Mouse (Mus musculus) Patski (cell line): ENCODE measurements around the gene P3h2. TPM values are rescaled to one million over a fixed set of nuclear protein-coding genes. Genes with fewer than 3 reads are reported as not detected.

ENCODE experiments used
- ATAC-seq: fragments of 100-300 bp; one replicate; pipeline ENCODE4 v1.8.0; 2021
- CTCF ChIA-PET: fragments of 350-600 bp; sonication (Branson Sonifier 250); formaldehyde crosslinking; loops from one replicate; lab custom pipeline; 2022; ENCODE audit warnings: inconsistent platforms; lab: Charles Lee
- POLR2A ChIA-PET: fragments of 350-600 bp; sonication (Branson Sonifier 250); formaldehyde crosslinking; loops from one replicate; lab custom pipeline; 2022; ENCODE audit warnings: antibody characterized with exemption, inconsistent platforms; lab: Charles Lee
- DNase-seq: peaks from one replicate; pipeline ENCODE4 v3.0.0-alpha.2; 2011; ENCODE audit warnings: low read depth, low spot score
- H3K27me3 ChIP-seq: fragments of 371-371 bp; one replicate; pipeline ENCODE4 v1.5.1; 2021
- CTCF ChIP-seq: fragments of 100-300 bp; IDR thresholded peaks from one replicate; pipeline ENCODE4 v1.5.1; 2021
- in situ Hi-C: fragments of 300-500 bp; cut with MboI; formaldehyde crosslinking; loops from 3 replicates; pipeline ENCODE4 v1.11.1; 2018; ENCODE audit warnings: low pct_unique_long_range_greater_than_20kb, mixed read lengths
- polyA plus RNA-seq: library from polyadenylated mRNA; unstranded; gene quantifications from one replicate; pipeline ENCODE4 v1.2.3, GENCODE M21; 2021

Gene P3h2
- polyA plus RNA-seq, 1 experiment from 2014 or later = 32.9 TPM

DNA sequence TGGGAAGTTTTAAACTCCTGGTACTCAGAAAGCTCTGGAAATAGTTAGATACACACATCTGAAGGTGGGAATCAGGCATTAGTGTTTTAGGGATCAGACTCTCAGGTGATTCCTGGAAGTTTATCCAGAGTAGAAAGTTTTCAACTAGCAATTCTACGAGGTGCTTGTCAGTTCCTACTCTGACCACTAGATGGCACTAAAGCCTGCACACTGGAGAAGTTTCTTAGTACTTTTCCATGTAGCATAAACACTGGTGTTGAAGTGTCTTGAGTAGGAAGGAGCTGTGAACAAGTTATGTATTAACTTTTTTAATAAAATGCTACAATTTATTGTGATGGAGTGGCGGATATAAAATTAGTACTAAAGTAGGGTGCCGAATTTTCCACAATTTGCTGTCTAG, 141.7 kb downstream of the P3h2 start:
- POLR2A ChIA-PET = interaction anchor here (0.6 kb wide), 1 partner anchor 215 kb away, joined by 9 read pairs; no protein-coding TSS in a partner anchor
- H3K27me3 ChIP-seq = no peaks in the 10 kb centered on the region
- in situ Hi-C loops = loop anchor here (10.0 to 25.0 kb wide), 3 partner anchors 561 to 1173 kb away; partner anchors contain the start of gene Tmem207
- CTCF ChIA-PET = interaction anchor here (0.7 to 2.2 kb wide), 16 partner anchors 9 to 587 kb away, joined by 3 to 12 read pairs (median 3); no protein-coding TSS in a partner anchor
- ATAC-seq = no peak
- peak; percentile 75 for TF ChIP-seq CTCF
- no peak for DNase-seq

GRCm38 (mm10) chr16:25960345-25960744, 145.2 kb downstream of the P3h2 start:
- CTCF ChIA-PET = interaction anchor here (1.5 kb wide), 1 partner anchor 583 kb away, joined by 3 read pairs; no protein-coding TSS in a partner anchor
- no peak for DNase-seq
- POLR2A ChIA-PET = no interaction called here
- in situ Hi-C loops = loop anchor here (10.0 to 25.0 kb wide), 3 partner anchors 564 to 1177 kb away; partner anchors contain the start of gene Tmem207
- ATAC-seq = no peak
- no peaks in the 10 kb centered on the region for H3K27me3 ChIP-seq
- TF ChIP-seq CTCF = no peak

GRCm38 (mm10) chr16:25959929-25960328, 145.7 kb downstream of the P3h2 start:
- CTCF ChIA-PET = interaction anchor here (1.5 kb wide), 1 partner anchor 582 kb away, joined by 3 read pairs; no protein-coding TSS in a partner anchor
- POLR2A ChIA-PET = no interaction called here
- DNase-seq (no peak), ATAC-seq (no peak)
- no peaks in the 10 kb centered on the region for H3K27me3 ChIP-seq
- TF ChIP-seq CTCF = no peak
- in situ Hi-C loops = loop anchor here (10.0 to 25.0 kb wide), 3 partner anchors 565 to 1177 kb away; partner anchors contain the start of gene Tmem207

DNA sequence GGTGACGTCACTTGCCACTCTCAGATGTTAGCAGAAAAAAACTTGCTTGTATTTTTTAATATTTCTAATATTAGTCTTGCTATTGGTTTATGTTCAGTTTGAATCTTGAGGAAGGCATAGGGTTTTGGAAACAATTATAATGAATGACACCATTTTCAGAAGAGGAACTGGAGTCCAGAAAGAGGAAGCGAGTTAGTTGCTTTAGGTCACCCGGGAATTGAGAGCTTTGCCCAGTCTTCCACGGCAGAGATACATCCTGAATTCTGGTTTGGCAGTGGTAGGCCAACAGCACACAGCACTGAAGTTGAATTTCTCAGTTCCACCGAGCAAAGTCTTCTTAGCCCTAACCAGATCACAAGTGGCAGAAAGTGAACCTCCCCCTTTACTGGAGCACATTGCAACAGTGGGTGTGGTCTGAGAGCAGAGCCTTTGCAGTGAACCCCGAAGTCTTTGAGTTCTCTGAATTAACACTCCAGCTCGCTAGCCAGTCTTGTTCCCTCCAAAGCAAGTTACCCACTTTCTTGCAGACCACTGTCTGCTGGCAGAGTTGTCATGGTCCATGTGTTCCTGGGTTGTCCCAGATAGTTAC, 146.8 kb downstream of the P3h2 start:
- in situ Hi-C loops = loop anchor here (25.0 kb wide), 1 partner anchor 1179 kb away; no protein-coding TSS in a partner anchor
- H3K27me3 ChIP-seq = no peaks in the 10 kb centered on the region
- POLR2A ChIA-PET = no interaction called here
- DNase-seq (no peak), ATAC-seq (no peak)
- CTCF ChIA-PET = no interaction called here
- TF ChIP-seq CTCF = no peak

- TF ChIP-seq CTCF = no peak
- ChIA-PET POLR2A (interaction anchor here (0.6 kb wide), 1 partner anchor 137 kb away, joined by 3 read pairs; no protein-coding TSS in a partner anchor), CTCF (no interaction called here)
- no peak for DNase-seq
- no peak for ATAC-seq
- no peaks in the 10 kb centered on the region for H3K27me3 ChIP-seq
- in situ Hi-C loops = loop anchor here (25.0 kb wide), 1 partner anchor 1179 kb away; no protein-coding TSS in a partner anchor
Measured at GRCm38 (mm10) chr16:25958213-25958612, 147.4 kb downstream of the P3h2 start.

- no peak for TF ChIP-seq CTCF
- no peaks in the 10 kb centered on the region for H3K27me3 ChIP-seq
- ATAC-seq = no peak
- POLR2A ChIA-PET = no interaction called here
- no peak for DNase-seq
- CTCF ChIA-PET = interaction anchor here (1.4 to 2.0 kb wide), 2 partner anchors 10 to 580 kb away, joined by 5 to 7 read pairs; no protein-coding TSS in a partner anchor
- in situ Hi-C loops = loop anchor here (25.0 kb wide), 1 partner anchor 1180 kb away; no protein-coding TSS in a partner anchor
Measured at GRCm38 (mm10) chr16:25956831-25957230, 148.8 kb downstream of the P3h2 start.

DNA sequence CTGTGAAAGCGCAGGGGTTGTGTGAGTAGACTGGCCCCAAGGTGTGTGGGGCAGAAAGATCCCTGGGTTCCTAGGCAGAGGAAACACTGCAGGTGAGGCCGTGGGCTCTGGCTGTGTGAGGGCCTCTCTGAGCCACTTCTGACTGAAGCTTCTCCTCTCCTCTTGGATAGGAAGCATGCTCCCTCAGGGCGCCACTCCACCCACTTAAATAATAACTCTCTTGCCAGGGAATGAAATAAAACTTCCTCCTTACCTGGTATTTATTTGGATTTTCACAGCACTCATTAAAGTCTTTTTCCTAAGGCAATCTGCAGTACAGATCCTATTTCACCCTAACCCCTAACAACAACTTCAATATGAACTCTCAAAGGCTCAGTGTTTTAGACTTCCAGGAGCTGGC, 151.0 kb downstream of the P3h2 start:
- no peaks in the 10 kb centered on the region for H3K27me3 ChIP-seq
- TF ChIP-seq CTCF = no peak
- POLR2A ChIA-PET = no interaction called here
- in situ Hi-C loops = loop anchor here (5.0 to 25.0 kb wide), 2 partner anchors 577 to 1183 kb away; no protein-coding TSS in a partner anchor
- ATAC-seq (no peak), DNase-seq (no peak)
- CTCF ChIA-PET = interaction anchor here (1.0 to 2.9 kb wide), 2 partner anchors 9 to 231 kb away, joined by 3 to 10 read pairs; no protein-coding TSS in a partner anchor

- no peak for TF ChIP-seq CTCF
- ATAC-seq = no peak
- POLR2A ChIA-PET = no interaction called here
- no peaks in the 10 kb centered on the region for H3K27me3 ChIP-seq
- in situ Hi-C loops = loop anchor here (5.0 to 25.0 kb wide), 2 partner anchors 576 to 1184 kb away; no protein-coding TSS in a partner anchor
- CTCF ChIA-PET = interaction anchor here (1.0 to 2.9 kb wide), 2 partner anchors 9 to 11 kb away, joined by 3 to 10 read pairs; no protein-coding TSS in a partner anchor
- DNase-seq = no peak
Measured at GRCm38 (mm10) chr16:25953359-25953758, 152.2 kb downstream of the P3h2 start.

DNA sequence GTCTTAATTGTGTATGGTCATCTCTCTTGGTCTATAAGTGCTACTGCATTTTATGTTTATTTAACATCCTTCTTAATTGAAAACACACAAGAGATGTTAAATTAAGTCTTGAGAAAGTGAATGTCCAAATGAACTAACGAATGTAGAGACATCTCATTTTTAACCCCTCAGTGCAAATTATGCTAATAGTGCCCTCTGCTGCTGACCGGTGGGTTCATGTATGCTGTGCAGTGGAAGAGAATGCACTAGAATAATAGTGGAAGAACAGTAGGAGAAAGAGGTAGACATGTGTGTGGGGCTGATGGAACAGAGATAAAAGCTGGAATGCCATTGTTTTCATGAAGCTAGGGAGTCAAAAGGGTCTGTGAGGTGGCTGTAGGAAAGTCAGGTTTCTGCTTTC, 153.6 kb downstream of the P3h2 start:
- TF ChIP-seq CTCF = peak; percentile 68
- no peak for DNase-seq
- in situ Hi-C loops = loop anchor here (5.0 to 25.0 kb wide), 2 partner anchors 575 to 1185 kb away; no protein-coding TSS in a partner anchor
- H3K27me3 ChIP-seq = no peaks in the 10 kb centered on the region
- no peak for ATAC-seq
- ChIA-PET CTCF (interaction anchor here (0.8 to 1.6 kb wide), 5 partner anchors 47 to 591 kb away, joined by 3 to 5 read pairs (median 3); no protein-coding TSS in a partner anchor), POLR2A (no interaction called here)

DNA sequence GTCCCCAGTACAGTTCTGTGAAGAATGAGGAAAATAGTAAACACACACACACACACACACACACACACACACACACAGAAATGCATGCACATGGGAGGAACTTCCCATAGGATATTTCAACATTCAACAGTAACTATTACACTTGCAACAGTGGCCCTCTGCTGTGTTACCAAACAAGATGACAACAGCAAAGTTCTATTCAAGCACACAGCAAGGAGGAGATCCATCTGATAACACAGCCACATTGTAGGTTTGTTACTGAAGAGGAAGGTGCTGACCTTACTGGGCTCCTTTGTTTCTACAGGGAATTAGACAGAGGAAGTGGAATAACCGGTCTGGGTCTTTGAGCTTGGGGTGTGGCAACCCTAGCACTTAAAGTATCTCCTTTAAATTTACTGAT, 157.5 kb downstream of the P3h2 start:
- in situ Hi-C loops = no loop called here

More for the DNA sequence above, 157.5 kb downstream of the P3h2 start:
- POLR2A ChIA-PET = interaction anchor here (0.6 kb wide), 1 partner anchor 566 kb away, joined by 3 read pairs; no protein-coding TSS in a partner anchor
- ATAC-seq (no peak), DNase-seq (no peak)
- TF ChIP-seq CTCF = no peak
- H3K27me3 ChIP-seq = no peaks in the 10 kb centered on the region
- CTCF ChIA-PET = no interaction called here
